Mouse (Mus musculus) mammary gland, adult 2 months (tissue): ENCODE data around the gene Gpx1. TPM values are rescaled to one million over a fixed set of nuclear protein-coding genes. Genes with fewer than 3 reads are reported as not detected.

Source experiments
- polyA plus RNA-seq: library from polyadenylated mRNA; depleted of rRNA; stranded (reverse); fragments of >200 nt; gene quantifications from 2 replicates; pipeline ENCODE4 v1.2.3, GENCODE M21; 2012; ENCODE audit warnings: low replicate concordance; rRNA removed

Gpx1 gene
- 1,029 and 1,673 TPM in 2 replicates for polyA plus RNA-seq

GRCm38 (mm10) chr9:108338886-108339781 is at the start of gene Gpx1:
Gene Gpx1, plus strand, starts transcription at chr9:108338903.

DNA sequence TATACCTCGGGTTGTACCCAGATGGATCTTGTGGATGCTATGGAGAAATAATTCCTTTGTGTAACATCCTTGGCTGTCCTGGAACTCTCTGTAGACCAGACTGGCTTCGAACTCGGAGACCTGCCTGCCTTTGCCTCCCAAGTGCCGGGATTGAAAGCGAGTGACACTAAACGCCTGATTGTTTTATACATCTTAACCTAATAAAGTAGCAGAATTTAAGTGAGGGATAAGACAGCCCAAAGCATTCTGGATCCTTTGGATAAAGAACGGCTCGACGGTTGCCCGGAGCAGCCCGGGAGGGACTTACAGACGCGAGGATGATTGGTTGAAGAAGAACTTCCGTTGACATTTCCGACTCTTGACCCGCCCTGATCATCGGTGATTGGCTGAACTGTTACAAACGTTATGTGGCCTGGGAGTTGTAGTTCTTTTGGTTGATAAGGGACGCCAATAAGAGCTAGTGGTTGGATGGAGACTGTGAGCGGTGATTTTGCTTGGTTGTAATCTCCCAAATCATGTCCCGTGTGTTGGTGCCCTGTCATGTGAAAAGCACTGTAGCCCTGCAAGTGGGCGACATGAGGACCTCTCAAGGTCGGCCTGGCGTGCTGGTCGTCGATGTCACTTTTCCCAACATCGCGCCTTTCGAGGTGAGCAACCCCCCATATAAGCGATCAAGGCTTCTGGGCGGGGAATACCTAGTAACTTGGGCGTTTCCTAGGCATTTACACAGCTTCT is 48.5 kb upstream of the Gpx1 start, which contains the start of gene Nicn1:
Nicn1 (plus strand) TSS at position 414 of the 735 bp plus-strand sequence.

GRCm38 (mm10) chr9:108296453-108297355 is 42.0 kb upstream of the Gpx1 start, which contains the start of gene Amt:
Gene Amt, plus strand, starts transcription at chr9:108296853.

DNA sequence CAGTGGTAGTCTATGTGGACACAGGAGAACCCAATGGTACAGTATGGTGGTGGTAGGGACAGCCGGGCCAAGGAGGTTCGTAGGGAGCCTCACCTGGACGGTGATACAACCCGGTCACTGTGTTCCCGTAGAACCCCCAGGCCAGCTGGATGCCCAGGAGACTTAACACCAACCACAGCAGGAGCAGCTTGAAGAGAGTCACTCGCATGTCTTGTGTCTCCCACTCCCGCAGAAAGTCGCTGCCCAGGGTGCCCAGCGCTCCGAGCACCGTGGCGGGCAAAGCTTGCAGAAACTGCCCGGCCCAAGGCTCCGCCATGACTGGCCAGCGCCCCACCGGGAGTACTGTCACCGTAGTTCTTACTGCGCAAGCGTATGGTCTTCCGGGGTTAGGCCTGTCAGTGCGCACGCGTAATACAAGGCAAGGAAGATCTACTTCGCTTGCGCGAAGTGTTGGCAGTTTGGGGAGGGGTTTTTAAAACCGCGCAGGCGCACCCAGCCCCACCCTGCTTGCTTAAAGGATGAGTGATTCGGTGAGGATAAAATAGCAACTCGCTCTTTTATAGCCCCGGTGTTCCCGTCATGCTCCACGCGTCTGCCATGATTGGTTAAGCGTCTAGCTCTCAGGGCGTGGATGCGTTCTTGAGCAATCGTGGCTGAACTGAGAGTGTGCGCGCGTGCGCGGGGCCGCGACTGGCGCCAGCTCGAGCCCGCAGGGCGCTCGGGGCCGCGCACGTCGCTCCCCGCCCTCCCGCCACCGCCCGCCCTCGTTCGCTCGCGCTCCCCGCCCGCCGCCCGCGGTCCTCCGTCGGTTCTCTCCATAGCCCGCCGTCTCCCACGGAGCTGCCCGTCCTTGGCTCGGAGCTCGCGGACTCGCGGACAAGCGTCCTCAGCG is 32.8 kb upstream of the Gpx1 start, which contains the start of the genes Rhoa and Tcta:
Rhoa (plus strand) TSS at position 501 of the 892 bp plus-strand sequence.
Tcta (minus strand) TSS at position 532 of the 892 bp plus-strand sequence.

GRCm38 (mm10) chr9:108347540-108348289 is 9.0 kb downstream of the Gpx1 start, which contains the start of gene Usp4:
Gene Usp4, plus strand, starts transcription at chr9:108347853.

Other genes with a start within 250 kb of the Gpx1 start
- gene Apeh, start 244.3 kb upstream of the Gpx1 start, polyA plus RNA-seq = 115 and 155 TPM in 2 replicates
- gene Bsn, start 148.5 kb upstream of the Gpx1 start, polyA plus RNA-seq = 0.43 and 0.96 TPM in 2 replicates
- gene Dag1, start 74.9 kb upstream of the Gpx1 start, polyA plus RNA-seq = 72.6 and 76.3 TPM in 2 replicates
- 14.5 and 29.8 TPM in 2 replicates for gene Nicn1, start 48.5 kb upstream of the Gpx1 start, polyA plus RNA-seq
- gene Amt, start 42.0 kb upstream of the Gpx1 start, polyA plus RNA-seq = 7.5 and 10.4 TPM in 2 replicates
- gene Rhoa, start 32.8 kb upstream of the Gpx1 start, polyA plus RNA-seq = 125 and 183 TPM in 2 replicates
- 43.9 and 96.1 TPM in 2 replicates for gene Tcta, start 32.7 kb upstream of the Gpx1 start, polyA plus RNA-seq
- gene Usp4, start 8.9 kb downstream of the Gpx1 start, polyA plus RNA-seq = 59.2 and 62.9 TPM in 2 replicates
- gene 1700102P08Rik, start 53.9 kb downstream of the Gpx1 start, polyA plus RNA-seq = 0.34 and 0.48 TPM in 2 replicates
- 0.03 TPM in 1 of 2 replicates, not detected in the other for gene Ccdc36, start 89.6 kb downstream of the Gpx1 start, polyA plus RNA-seq
- gene BC048562, start 97.6 kb downstream of the Gpx1 start, polyA plus RNA-seq = not detected in 2 replicates
- 24.9 and 25.2 TPM in 2 replicates for gene Ccdc71, start 121.6 kb downstream of the Gpx1 start, polyA plus RNA-seq
- gene Klhdc8b, start 122.7 kb downstream of the Gpx1 start, polyA plus RNA-seq = 44.0 and 53.3 TPM in 2 replicates
- 152 and 195 TPM in 2 replicates for gene Lamb2, start 140.8 kb downstream of the Gpx1 start, polyA plus RNA-seq
- gene Usp19, start 151.7 kb downstream of the Gpx1 start, polyA plus RNA-seq = 177 and 200 TPM in 2 replicates
- 171 and 217 TPM in 2 replicates for gene Qars, start 168.8 kb downstream of the Gpx1 start, polyA plus RNA-seq
- 121 and 153 TPM in 2 replicates for gene Qrich1, start 177.9 kb downstream of the Gpx1 start, polyA plus RNA-seq
- 76.5 and 81.5 TPM in 2 replicates for gene Impdh2, start 221.4 kb downstream of the Gpx1 start, polyA plus RNA-seq
- gene Ndufaf3, start 228.5 kb downstream of the Gpx1 start, polyA plus RNA-seq = 54.9 and 58.4 TPM in 2 replicates
- gene Dalrd3, start 231.0 kb downstream of the Gpx1 start, polyA plus RNA-seq = 215 and 258 TPM in 2 replicates
- gene Wdr6, start 239.8 kb downstream of the Gpx1 start, polyA plus RNA-seq = 39.5 and 43.9 TPM in 2 replicates